ENCODE assay signal across 8 mouse cellular contexts in the genomic region with DNA sequence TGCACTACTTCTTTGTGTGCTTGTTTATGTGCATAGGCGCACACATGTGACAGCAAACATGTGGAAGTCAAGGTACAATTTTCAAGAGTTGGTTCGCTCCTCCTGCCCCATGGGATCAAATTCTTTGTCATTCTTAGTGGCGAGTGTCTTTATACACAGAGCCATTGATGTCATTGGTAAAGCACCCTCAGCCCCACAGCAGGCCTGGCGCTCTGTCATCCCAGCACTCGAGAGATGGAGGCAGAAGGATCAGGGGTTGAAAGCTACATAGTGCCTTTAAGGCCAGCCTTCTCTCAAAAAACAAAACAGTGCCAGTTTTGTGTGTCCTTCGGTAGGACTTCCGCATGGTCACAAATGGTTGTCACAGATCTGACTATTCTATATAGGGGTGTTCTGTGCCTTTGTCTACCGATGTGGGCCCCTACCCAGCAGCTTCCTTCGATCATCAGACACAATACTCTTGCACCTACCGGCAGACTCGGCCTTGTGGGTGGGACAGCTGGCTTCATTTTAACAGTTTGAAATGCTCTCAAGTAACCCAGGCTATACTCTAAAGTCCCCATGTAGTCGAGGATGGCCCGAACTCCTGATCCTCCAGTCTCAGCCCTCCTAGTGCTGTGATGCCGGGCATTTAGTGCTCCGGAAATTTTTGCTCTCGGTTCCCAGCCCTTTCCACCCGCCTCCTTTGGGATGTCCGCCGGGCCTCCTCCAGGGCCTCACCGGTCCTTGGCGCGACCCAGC. TPM values are rescaled to one million over a fixed set of nuclear protein-coding genes. Genes with fewer than 3 reads are reported as not detected.
DNase-seq lines count a peak whose midpoint lies in the region; ATAC-seq and TF ChIP-seq lines count a peak whose summit lies in the region.

No protein-coding gene starts in this region.

- 21% methylated on average over 22 of the region's 22 CpGs for WGBS in kidney, embryonic 16.5 days
- 25% methylated on average over 22 of the region's 22 CpGs for whole genome bisulfite sequencing in hindbrain, embryonic 12.5 days
- WGBS in midbrain, embryonic 13.5 days: 24% methylated on average over 22 of the region's 22 CpGs

- H3K9me3 ChIP-seq in kidney, embryonic 16.5 days (ENCODE audit: low read length): no peaks in the 10 kb centered on the region
- H3K9me3 ChIP-seq in hindbrain, embryonic 12.5 days (replicated peaks): no peaks in the 10 kb centered on the region
- H3K9me3 ChIP-seq in midbrain, embryonic 13.5 days: no peaks in the 10 kb centered on the region

- H3K9ac ChIP-seq in kidney, embryonic 16.5 days (replicated peaks; ENCODE audit: low read length): peak overlapping the region; percentile 66
- H3K9ac ChIP-seq in hindbrain, embryonic 12.5 days: peak overlapping the region; percentile 84
- H3K9ac ChIP-seq in midbrain, embryonic 13.5 days (replicated peaks): peak overlapping the region; percentile 85

- DNase-seq in kidney, adult 18-20 months: no peak
- DNase-seq in MN1 (ENCODE audit: low spot score): no peak
- no peak for DNase-seq in layer of hippocampus, postnatal 36 days
- no peak for DNase-seq in thymus, postnatal 14 days

- H3K4me3 ChIP-seq in kidney, embryonic 16.5 days (ENCODE audit: low read length): peak overlapping the region; percentile 87
- peak overlapping the region; percentile 86 for H3K4me3 ChIP-seq in bone marrow macrophage, adult 2 months (ENCODE audit: insufficient read depth, low read length)
- peak overlapping the region; percentile 74 for H3K4me3 ChIP-seq in hindbrain, embryonic 12.5 days
- peak overlapping the region; percentile 84 for H3K4me3 ChIP-seq in midbrain, embryonic 13.5 days (replicated peaks)

- no peak for TF ChIP-seq CTCF in bone marrow macrophage, adult 2 months (IDR thresholded peaks at IDR 0.05; ENCODE audit: low read depth, low read length)

- no peak for ATAC-seq in kidney, embryonic 16.5 days (ENCODE audit: low FRiP score, low TSS enrichment)
- ATAC-seq in hindbrain, embryonic 12.5 days (ENCODE audit: low FRiP score): peak; percentile 1
- peak; percentile 2; the same call in 1 of the 2 replicates for ATAC-seq in midbrain, embryonic 13.5 days

- H3K36me3 ChIP-seq in kidney, embryonic 16.5 days (ENCODE audit: insufficient read depth, low read length): peaks cover 17% of the 10 kb centered on the region
- H3K36me3 ChIP-seq in hindbrain, embryonic 12.5 days: peaks cover 22% of the 10 kb centered on the region
- H3K36me3 ChIP-seq in midbrain, embryonic 13.5 days: peaks cover 26% of the 10 kb centered on the region

- no peak for TF ChIP-seq POLR2A in bone marrow macrophage, adult 2 months (IDR thresholded peaks at IDR 0.05; ENCODE audit: borderline replicate concordance, low read depth, low read length)

- H3K4me1 ChIP-seq in kidney, embryonic 16.5 days (ENCODE audit: insufficient read depth, low read length): peaks cover 24% of the 10 kb centered on the region
- H3K4me1 ChIP-seq in bone marrow macrophage, adult 2 months (ENCODE audit: control insufficient read depth, insufficient read depth, low read length): peaks cover 10% of the 10 kb centered on the region
- peaks cover 31% of the 10 kb centered on the region for H3K4me1 ChIP-seq in hindbrain, embryonic 12.5 days
- peaks cover 36% of the 10 kb centered on the region for H3K4me1 ChIP-seq in midbrain, embryonic 13.5 days (replicated peaks)

- peak overlapping the region; percentile 82 for H3K4me2 ChIP-seq in kidney, embryonic 16.5 days (replicated peaks; ENCODE audit: low read depth, low read length)
- peak overlapping the region; percentile 64 for H3K4me2 ChIP-seq in hindbrain, embryonic 12.5 days (replicated peaks)
- H3K4me2 ChIP-seq in midbrain, embryonic 13.5 days (replicated peaks): peak overlapping the region; percentile 83

- H3K27ac ChIP-seq in kidney, embryonic 16.5 days (ENCODE audit: low read length): peak overlapping the region; percentile 19; the same call in 1 of the 2 replicates
- no peak overlapping the region for H3K27ac ChIP-seq in bone marrow macrophage, adult 2 months (ENCODE audit: insufficient read depth, low read depth, low read length)
- peak overlapping the region; percentile 86 for H3K27ac ChIP-seq in hindbrain, embryonic 12.5 days
- H3K27ac ChIP-seq in midbrain, embryonic 13.5 days: peak overlapping the region; percentile 87

- H3K27me3 ChIP-seq in kidney, embryonic 16.5 days (ENCODE audit: insufficient read depth, low read length): no peaks in the 10 kb centered on the region
- no peaks in the 10 kb centered on the region for H3K27me3 ChIP-seq in hindbrain, embryonic 12.5 days
- no peaks in the 10 kb centered on the region for H3K27me3 ChIP-seq in midbrain, embryonic 13.5 days

RNA-seq across cellular contexts. Expression of a gene that starts 1.5 kb away (rescaled TPM):
- 479 and 501 TPM in 2 replicates for polyA plus RNA-seq in kidney, embryonic 16.5 days (2015; fragmentation: Nextera tagmentation; extraction: Ambion mirVana)
- 75.1 and 96.1 TPM in 2 replicates for polyA plus RNA-seq in bone marrow macrophage, adult 2 months (2012; ENCODE audit: insufficient read depth, insufficient read length, missing spikeins)
- 323 and 382 TPM in 2 replicates for polyA plus RNA-seq in hindbrain, embryonic 12.5 days (2016; fragmentation: Nextera tagmentation; extraction: Ambion mirVana)
- 465 and 479 TPM in 2 replicates for polyA plus RNA-seq in midbrain, embryonic 13.5 days (2015; fragmentation: Nextera tagmentation; extraction: Ambion mirVana)
- 100 to 1,000 TPM; 213 to 221 TPM for total RNA-seq in layer of hippocampus, postnatal 36 days (2021)

RNA-seq across cellular contexts. Expression of a gene that starts 1.7 kb away (rescaled TPM):
- polyA plus RNA-seq in kidney, embryonic 16.5 days (2015; fragmentation: Nextera tagmentation; extraction: Ambion mirVana): 22.4 and 23.2 TPM in 2 replicates
- polyA plus RNA-seq in bone marrow macrophage, adult 2 months (2012; ENCODE audit: insufficient read depth, insufficient read length, missing spikeins): 11.0 and 13.7 TPM in 2 replicates
- 15.3 and 18.1 TPM in 2 replicates for polyA plus RNA-seq in hindbrain, embryonic 12.5 days (2016; fragmentation: Nextera tagmentation; extraction: Ambion mirVana)
- polyA plus RNA-seq in midbrain, embryonic 13.5 days (2015; fragmentation: Nextera tagmentation; extraction: Ambion mirVana): 15.5 and 18.2 TPM in 2 replicates
- total RNA-seq in layer of hippocampus, postnatal 36 days (2021): 10 to 100 TPM; 10.4 to 14.2 TPM

RNA-seq across cellular contexts. Expression of a gene that starts 41.2 kb away (rescaled TPM):
- polyA plus RNA-seq in kidney, embryonic 16.5 days (2015; fragmentation: Nextera tagmentation; extraction: Ambion mirVana): 5.4 and 5.8 TPM in 2 replicates
- polyA plus RNA-seq in bone marrow macrophage, adult 2 months (2012; ENCODE audit: insufficient read depth, insufficient read length, missing spikeins): 0.55 and 0.80 TPM in 2 replicates
- polyA plus RNA-seq in hindbrain, embryonic 12.5 days (2016; fragmentation: Nextera tagmentation; extraction: Ambion mirVana): 3.9 and 5.1 TPM in 2 replicates
- polyA plus RNA-seq in midbrain, embryonic 13.5 days (2015; fragmentation: Nextera tagmentation; extraction: Ambion mirVana): 2.9 and 4.0 TPM in 2 replicates
- total RNA-seq in layer of hippocampus, postnatal 36 days (2021): 1 to 10 TPM; 2.8 to 3.9 TPM

RNA-seq across cellular contexts. Expression of a gene that starts 43.0 kb away (rescaled TPM):
- 106 and 107 TPM in 2 replicates for polyA plus RNA-seq in kidney, embryonic 16.5 days (2015; fragmentation: Nextera tagmentation; extraction: Ambion mirVana)
- polyA plus RNA-seq in bone marrow macrophage, adult 2 months (2012; ENCODE audit: insufficient read depth, insufficient read length, missing spikeins): 36.9 and 38.5 TPM in 2 replicates
- 98.2 and 105 TPM in 2 replicates for polyA plus RNA-seq in hindbrain, embryonic 12.5 days (2016; fragmentation: Nextera tagmentation; extraction: Ambion mirVana)
- 108 and 109 TPM in 2 replicates for polyA plus RNA-seq in midbrain, embryonic 13.5 days (2015; fragmentation: Nextera tagmentation; extraction: Ambion mirVana)
- 10 to 100 TPM; 86.7 to 88.3 TPM for total RNA-seq in layer of hippocampus, postnatal 36 days (2021)

RNA-seq across cellular contexts. Expression of a gene that starts 48.5 kb away (rescaled TPM):
- 55.4 and 59.7 TPM in 2 replicates for polyA plus RNA-seq in kidney, embryonic 16.5 days (2015; fragmentation: Nextera tagmentation; extraction: Ambion mirVana)
- polyA plus RNA-seq in bone marrow macrophage, adult 2 months (2012; ENCODE audit: insufficient read depth, insufficient read length, missing spikeins): 21.4 and 24.9 TPM in 2 replicates
- 46.8 and 47.6 TPM in 2 replicates for polyA plus RNA-seq in hindbrain, embryonic 12.5 days (2016; fragmentation: Nextera tagmentation; extraction: Ambion mirVana)
- 63.7 TPM in 2 replicates for polyA plus RNA-seq in midbrain, embryonic 13.5 days (2015; fragmentation: Nextera tagmentation; extraction: Ambion mirVana)
- total RNA-seq in layer of hippocampus, postnatal 36 days (2021): 10 to 100 TPM; 68.6 to 71.1 TPM
